Mouse (Mus musculus): Measurements from ENCODE around the gene Ccdc159. TPM values are rescaled to one million over a fixed set of nuclear protein-coding genes. Genes with fewer than 3 reads are reported as not detected.
A peak's percentile ranks its signal among the peaks of the same experiment; 100 is the strongest.

The Ccdc159 gene
- not detected in 2 replicates for polyA plus RNA-seq (2011; ENCODE audit: insufficient read depth, insufficient read length, low replicate concordance, missing spikeins)

DNA sequence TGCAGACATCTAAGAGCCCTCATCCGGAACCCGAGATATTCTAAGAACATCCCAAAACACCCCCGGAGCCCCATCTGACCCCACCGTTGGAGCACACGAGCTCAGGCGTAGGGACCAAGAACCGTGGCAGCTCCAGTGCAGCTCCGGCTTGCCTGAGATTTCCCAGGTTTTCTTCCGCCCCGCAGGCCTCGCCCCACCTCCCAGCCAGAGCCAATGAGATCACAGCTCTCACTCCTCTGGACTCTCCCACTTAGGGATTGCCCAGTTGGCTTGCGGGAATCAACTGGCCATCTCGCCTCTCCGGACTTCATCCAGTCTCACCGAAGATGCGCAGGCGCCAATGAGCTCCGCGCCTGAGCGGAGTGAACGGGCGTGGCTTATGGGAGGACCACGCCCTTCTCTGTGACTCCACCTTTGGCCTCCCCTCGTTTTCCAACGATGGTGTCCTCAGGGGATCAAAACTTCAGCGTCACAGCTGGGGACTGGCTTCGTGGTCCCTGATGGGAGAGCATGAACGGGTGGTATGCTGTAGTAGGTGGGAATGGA, at the start of gene Ccdc159, which contains the start of gene Tmem205:
Gene Ccdc159, plus strand, starts transcription at position 264 of the 546 bp plus-strand sequence.
Gene Tmem205, minus strand, starts transcription at position 349 of the 546 bp plus-strand sequence.
- Histone ChIP-seq H3K4me3 (replicated peaks; ENCODE audit: control insufficient read depth, low read depth, low read length) (peak within 1 kb of the TSS; percentile 72), H3K4me1 (ENCODE audit: control insufficient read depth, insufficient read depth, low read length) (peaks cover 1% of the 10 kb centered on the region; the same call in 1 of the 2 replicates), H3K27ac (ENCODE audit: control insufficient read depth, insufficient read depth, low read depth, low read length, poor library complexity) (peak within 1 kb of the TSS; percentile 39; the same call in 1 of the 2 replicates)
- TF ChIP-seq CTCF (IDR thresholded peaks at IDR 0.05; ENCODE audit: control insufficient read depth, insufficient read depth, low read length) (no peak), POLR2A (IDR thresholded peaks at IDR 0.05; ENCODE audit: borderline replicate concordance, control insufficient read depth, low read depth, low read length) (peak; percentile 40; the same call in 1 of the 2 replicates)
- under 1% methylated on average over 28 of the region's 28 CpGs for WGBS

- no peak for TF ChIP-seq POLR2A (IDR thresholded peaks at IDR 0.05; ENCODE audit: borderline replicate concordance, control insufficient read depth, low read depth, low read length)
- TF ChIP-seq CTCF (IDR thresholded peaks at IDR 0.05; ENCODE audit: control insufficient read depth, insufficient read depth, low read length): peak; percentile 77
- WGBS: 49% methylated on average over 3 of the region's 3 CpGs
- H3K4me3 ChIP-seq (replicated peaks; ENCODE audit: control insufficient read depth, low read depth, low read length): no peak overlapping the region
- H3K27ac ChIP-seq (ENCODE audit: control insufficient read depth, insufficient read depth, low read depth, low read length, poor library complexity): no peak overlapping the region
- no peaks in the 10 kb centered on the region for H3K4me1 ChIP-seq (ENCODE audit: control insufficient read depth, insufficient read depth, low read length)
These were observed 38.0 kb upstream of the Ccdc159 start for GRCm38 (mm10) chr9:21889229-21889628.

GRCm38 (mm10) chr9:21901223-21901820, 25.9 kb upstream of the Ccdc159 start:
- no peak for TF ChIP-seq CTCF (IDR thresholded peaks at IDR 0.05; ENCODE audit: control insufficient read depth, insufficient read depth, low read length)
- TF ChIP-seq POLR2A (IDR thresholded peaks at IDR 0.05; ENCODE audit: borderline replicate concordance, control insufficient read depth, low read depth, low read length): no peak
- WGBS: 12% methylated on average over 10 of the region's 10 CpGs
- Histone ChIP-seq H3K27ac (ENCODE audit: control insufficient read depth, insufficient read depth, low read depth, low read length, poor library complexity) (no peak overlapping the region), H3K4me3 (replicated peaks; ENCODE audit: control insufficient read depth, low read depth, low read length) (peak overlapping the region; percentile 41), H3K4me1 (ENCODE audit: control insufficient read depth, insufficient read depth, low read length) (no peaks in the 10 kb centered on the region; the same call in 1 of the 2 replicates)

GRCm38 (mm10) chr9:21904031-21904430, 23.2 kb upstream of the Ccdc159 start:
- H3K27ac ChIP-seq (ENCODE audit: control insufficient read depth, insufficient read depth, low read depth, low read length, poor library complexity): no peak overlapping the region
- no peak overlapping the region for H3K4me3 ChIP-seq (replicated peaks; ENCODE audit: control insufficient read depth, low read depth, low read length)
- no peak for TF ChIP-seq POLR2A (IDR thresholded peaks at IDR 0.05; ENCODE audit: borderline replicate concordance, control insufficient read depth, low read depth, low read length)
- TF ChIP-seq CTCF (IDR thresholded peaks at IDR 0.05; ENCODE audit: control insufficient read depth, insufficient read depth, low read length): no peak
- WGBS: 91% methylated on average over 4 of the region's 4 CpGs
- H3K4me1 ChIP-seq (ENCODE audit: control insufficient read depth, insufficient read depth, low read length): peaks cover 6% of the 10 kb centered on the region

- Histone ChIP-seq H3K27ac (ENCODE audit: control insufficient read depth, insufficient read depth, low read depth, low read length, poor library complexity) (peak overlapping the region; percentile 57), H3K4me3 (replicated peaks; ENCODE audit: control insufficient read depth, low read depth, low read length) (no peak overlapping the region), H3K4me1 (ENCODE audit: control insufficient read depth, insufficient read depth, low read length) (peaks cover 13% of the 10 kb centered on the region)
- TF ChIP-seq CTCF (IDR thresholded peaks at IDR 0.05; ENCODE audit: control insufficient read depth, insufficient read depth, low read length): no peak
- TF ChIP-seq POLR2A (IDR thresholded peaks at IDR 0.05; ENCODE audit: borderline replicate concordance, control insufficient read depth, low read depth, low read length): no peak
- WGBS: 13% methylated on average over 11 of the region's 11 CpGs
These were observed 19.1 kb upstream of the Ccdc159 start for GRCm38 (mm10) chr9:21908216-21908615.

DNA sequence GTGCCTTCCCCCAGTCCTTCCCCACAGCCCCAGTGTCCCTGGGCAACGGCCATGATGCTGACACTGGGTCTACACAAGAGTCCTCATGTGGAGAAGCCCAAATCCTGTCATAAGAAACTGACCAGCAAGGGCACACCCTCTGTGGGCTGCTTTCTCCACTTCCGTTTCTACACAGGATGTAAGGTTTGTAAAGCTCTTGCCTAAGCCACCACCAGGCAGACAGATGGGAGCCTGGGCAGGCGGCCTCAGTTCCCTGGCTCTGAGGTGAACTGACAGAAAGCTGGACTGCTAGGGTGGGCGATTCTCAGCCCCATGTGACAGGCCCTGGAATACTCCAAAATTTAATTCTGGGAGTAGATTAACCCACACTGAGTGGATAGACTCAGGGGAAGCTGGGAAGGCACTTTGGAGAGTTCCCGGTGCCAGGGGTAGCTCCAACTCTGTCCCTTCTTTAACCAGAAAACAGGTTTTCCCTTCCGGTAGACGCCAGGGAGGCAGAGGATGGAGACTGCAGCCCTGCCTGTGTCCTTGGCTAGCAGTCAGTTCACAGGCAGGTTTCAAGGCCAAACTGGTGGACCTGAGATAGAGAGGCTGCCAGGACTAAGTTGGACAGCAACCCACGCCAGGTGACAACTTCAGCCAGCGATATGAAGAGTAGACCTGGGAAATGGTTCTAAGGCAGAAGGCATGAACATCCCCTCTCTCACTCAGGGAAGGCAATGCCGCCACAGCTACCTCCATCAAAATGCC, 17.6 kb upstream of the Ccdc159 start:
- H3K4me1 ChIP-seq (ENCODE audit: control insufficient read depth, insufficient read depth, low read length): peaks cover 13% of the 10 kb centered on the region
- WGBS: 45% methylated on average over 10 of the region's 10 CpGs
- no peak overlapping the region for H3K4me3 ChIP-seq (replicated peaks; ENCODE audit: control insufficient read depth, low read depth, low read length)
- no peak for TF ChIP-seq CTCF (IDR thresholded peaks at IDR 0.05; ENCODE audit: control insufficient read depth, insufficient read depth, low read length)
- TF ChIP-seq POLR2A (IDR thresholded peaks at IDR 0.05; ENCODE audit: borderline replicate concordance, control insufficient read depth, low read depth, low read length): 0 out of 2 replicates have a peak, but pooled peaks have one; percentile 20
- H3K27ac ChIP-seq (ENCODE audit: control insufficient read depth, insufficient read depth, low read depth, low read length, poor library complexity): peak overlapping the region; percentile 82

DNA sequence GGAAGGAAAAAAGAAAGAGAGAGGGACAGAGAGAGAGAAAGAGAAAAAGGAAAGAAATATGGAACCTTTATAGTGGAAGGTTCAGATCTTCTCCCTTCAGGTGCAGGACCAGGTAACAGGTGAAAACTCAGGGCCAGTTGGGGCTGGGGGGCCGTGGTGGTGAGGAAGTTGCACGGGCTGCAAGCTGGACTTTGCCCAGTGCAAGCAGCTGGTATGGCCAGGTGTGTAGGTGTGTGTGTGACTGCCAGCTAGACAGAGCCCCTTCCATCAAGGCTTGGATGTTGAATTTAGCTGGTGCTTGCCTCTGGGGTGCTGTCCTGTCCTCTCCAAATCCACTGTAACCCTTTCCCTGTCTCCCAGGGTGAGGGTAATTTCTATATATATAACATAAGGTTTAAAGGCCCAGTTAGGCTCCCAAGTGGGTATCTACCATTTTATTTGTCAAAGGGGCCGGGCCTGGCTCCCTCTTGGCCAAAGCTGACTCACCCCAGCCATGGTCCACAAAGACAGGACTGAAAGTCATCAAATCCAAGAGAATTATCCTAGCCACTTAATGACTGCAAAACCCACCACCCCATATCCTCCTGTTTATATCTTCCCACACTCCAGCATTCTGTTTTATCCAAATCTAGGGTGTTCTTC, 10.3 kb upstream of the Ccdc159 start:
- TF ChIP-seq CTCF (IDR thresholded peaks at IDR 0.05; ENCODE audit: control insufficient read depth, insufficient read depth, low read length): no peak
- 45% methylated on average over 3 of the region's 3 CpGs for WGBS
- Histone ChIP-seq H3K4me3 (replicated peaks; ENCODE audit: control insufficient read depth, low read depth, low read length) (peak overlapping the region; percentile 94), H3K4me1 (ENCODE audit: control insufficient read depth, insufficient read depth, low read length) (peaks cover 4% of the 10 kb centered on the region; the same call in 1 of the 2 replicates), H3K27ac (ENCODE audit: control insufficient read depth, insufficient read depth, low read depth, low read length, poor library complexity) (no peak overlapping the region; the same call in 1 of the 2 replicates)
